Mouse (Mus musculus): ENCODE results near the gene Pih1d1. TPM values are rescaled to one million over a fixed set of nuclear protein-coding genes. Genes with fewer than 3 reads are reported as not detected.
A peak's percentile ranks its signal among the peaks of the same experiment; 100 is the strongest.
"Not testable (repeated sequence)": the region's sequence is repeated elsewhere in the genome, so short reads cannot be mapped to it uniquely, and the experiment has no call there.

Pih1d1 gene
- total RNA-seq, 4 experiments from 2014 or later: 41.4 to 49.3 (median 45.2) TPM

- DNase-seq (ENCODE audit: low spot score in 2 of 2): no peak
These were observed 11.6 kb downstream of the Pih1d1 start for GRCm38 (mm10) chr7:45165701-45166100.

- DNase-seq (ENCODE audit: low spot score in 2 of 2): peak in 1 of 2 experiments; percentile 63
These were observed 12.9 kb downstream of the Pih1d1 start for GRCm38 (mm10) chr7:45166950-45167401.

- DNase-seq (ENCODE audit: low spot score in 2 of 2): peak in 1 of 2 experiments; percentile 70
These were observed 13.8 kb downstream of the Pih1d1 start for GRCm38 (mm10) chr7:45167761-45168445.

GRCm38 (mm10) chr7:45168656-45169055 is 14.6 kb downstream of the Pih1d1 start:
- DNase-seq (ENCODE audit: low spot score in 2 of 2): no peak

GRCm38 (mm10) chr7:45169495-45169894 is 15.4 kb downstream of the Pih1d1 start:
- DNase-seq (ENCODE audit: low spot score in 2 of 2): peak in 1 of 2 experiments; percentile 73

GRCm38 (mm10) chr7:45172974-45173373 is 18.9 kb downstream of the Pih1d1 start:
- DNase-seq (ENCODE audit: low spot score in 2 of 2): no peak

GRCm38 (mm10) chr7:45173772-45174171 is 19.7 kb downstream of the Pih1d1 start:
- DNase-seq (ENCODE audit: low spot score in 2 of 2): not testable (repeated sequence)

- no peak for DNase-seq (ENCODE audit: low spot score in 2 of 2)
These were observed 20.6 kb downstream of the Pih1d1 start for GRCm38 (mm10) chr7:45174567-45175280.

- no peak for DNase-seq (ENCODE audit: low spot score in 2 of 2)
These were observed 21.3 kb downstream of the Pih1d1 start for GRCm38 (mm10) chr7:45175398-45175797.

- DNase-seq (ENCODE audit: low spot score in 2 of 2): no peak
These were observed 21.8 kb downstream of the Pih1d1 start for GRCm38 (mm10) chr7:45175929-45176328.

- DNase-seq (ENCODE audit: low spot score in 2 of 2): no peak
These were observed 22.3 kb downstream of the Pih1d1 start for GRCm38 (mm10) chr7:45176356-45176755.

- no peak for DNase-seq (ENCODE audit: low spot score in 2 of 2)
These were observed 24.4 kb downstream of the Pih1d1 start for GRCm38 (mm10) chr7:45178550-45178949.

GRCm38 (mm10) chr7:45179469-45179868 is 25.4 kb downstream of the Pih1d1 start, which contains the start of gene Gfy:
Gfy (minus strand) TSS chr7:45179569.
- DNase-seq (ENCODE audit: low spot score in 2 of 2): no peak

GRCm38 (mm10) chr7:45180896-45181477 is 26.9 kb downstream of the Pih1d1 start, which contains the start of gene Pth2:
Pth2 (plus strand) TSS chr7:45180995.
- no peak for DNase-seq (ENCODE audit: low spot score in 2 of 2)

- DNase-seq (ENCODE audit: low spot score in 2 of 2): no peak
These were observed 27.4 kb downstream of the Pih1d1 start for GRCm38 (mm10) chr7:45181540-45181939.

- DNase-seq (ENCODE audit: low spot score in 2 of 2): peak; percentile 70 to 86
These were observed 28.1 kb downstream of the Pih1d1 start for GRCm38 (mm10) chr7:45182199-45182601.

- no peak for DNase-seq (ENCODE audit: low spot score in 2 of 2)
These were observed 28.5 kb downstream of the Pih1d1 start for GRCm38 (mm10) chr7:45182606-45183005.

GRCm38 (mm10) chr7:45183672-45184071 is 29.6 kb downstream of the Pih1d1 start:
- DNase-seq (ENCODE audit: low spot score in 2 of 2): no peak

GRCm38 (mm10) chr7:45185921-45186320 is 31.8 kb downstream of the Pih1d1 start:
- DNase-seq (ENCODE audit: low spot score in 2 of 2): no peak

- peak in 1 of 2 experiments; percentile 75 for DNase-seq (ENCODE audit: low spot score in 2 of 2)
These were observed 35.5 kb downstream of the Pih1d1 start for GRCm38 (mm10) chr7:45189600-45189999.

- no peak for DNase-seq (ENCODE audit: low spot score in 2 of 2)
These were observed 36.1 kb downstream of the Pih1d1 start for GRCm38 (mm10) chr7:45190186-45190585.

- no peak for DNase-seq (ENCODE audit: low spot score in 2 of 2)
These were observed 37.1 kb downstream of the Pih1d1 start for GRCm38 (mm10) chr7:45191161-45191560.
